Mouse (Mus musculus) cerebellum, postnatal 36 days (tissue): Measurements from ENCODE around the gene Calcoco1.
A peak's percentile ranks its signal among the peaks of the same experiment; 100 is the strongest.
"Not testable (repeated sequence)": the region's sequence is repeated elsewhere in the genome, so short reads cannot be mapped to it uniquely, and the experiment has no call there.

Experiments
- DNase-seq, 2 experiments: peaks; one replicate each; pipeline ENCODE4 v3.0.0; 2021 to 2022; ENCODE audit warnings: mixed read lengths in 2 of 2

Gene Calcoco1

DNA sequence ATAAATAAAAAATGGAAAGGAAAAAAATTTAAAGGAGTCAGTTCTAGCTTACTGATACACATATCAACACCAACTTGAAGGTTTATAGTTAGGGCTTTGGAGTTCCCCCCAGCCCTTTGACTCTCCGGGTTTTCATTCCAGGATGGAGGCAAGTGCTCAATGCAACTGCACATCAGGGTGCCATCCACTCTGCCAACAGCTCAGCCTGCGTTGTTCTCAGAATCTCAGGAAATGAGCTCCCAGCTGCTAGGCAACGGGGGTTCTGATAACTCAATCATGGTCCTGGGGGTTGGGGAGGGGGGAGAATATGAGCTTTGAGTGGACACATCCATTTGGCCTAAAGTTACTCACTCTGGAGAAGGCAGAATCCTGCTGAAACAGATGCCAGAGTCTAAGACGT is 36.2 kb downstream of the Calcoco1 start:
- no peak for DNase-seq

DNA sequence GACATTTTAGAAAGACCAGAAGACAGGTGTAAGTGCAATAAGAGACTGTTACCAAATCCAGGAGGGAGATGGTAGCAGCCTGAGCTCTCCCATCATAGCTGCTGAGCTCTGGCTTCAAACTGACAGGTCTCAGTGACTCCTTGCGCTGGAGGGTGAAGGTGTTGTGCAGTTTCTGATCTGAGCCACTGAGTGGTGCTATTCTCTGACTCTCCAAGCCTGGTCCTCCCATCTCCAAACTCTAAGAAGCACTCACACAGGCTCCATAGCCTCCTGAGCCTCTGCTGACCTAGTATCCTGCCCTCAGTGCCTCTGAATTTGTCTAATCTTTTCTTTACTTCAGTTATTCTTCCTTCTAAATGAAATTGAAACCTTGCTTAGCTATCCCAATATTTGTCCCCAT is 38.3 kb downstream of the Calcoco1 start:
- DNase-seq: peak in 1 of 2 experiments; percentile 25

DNA sequence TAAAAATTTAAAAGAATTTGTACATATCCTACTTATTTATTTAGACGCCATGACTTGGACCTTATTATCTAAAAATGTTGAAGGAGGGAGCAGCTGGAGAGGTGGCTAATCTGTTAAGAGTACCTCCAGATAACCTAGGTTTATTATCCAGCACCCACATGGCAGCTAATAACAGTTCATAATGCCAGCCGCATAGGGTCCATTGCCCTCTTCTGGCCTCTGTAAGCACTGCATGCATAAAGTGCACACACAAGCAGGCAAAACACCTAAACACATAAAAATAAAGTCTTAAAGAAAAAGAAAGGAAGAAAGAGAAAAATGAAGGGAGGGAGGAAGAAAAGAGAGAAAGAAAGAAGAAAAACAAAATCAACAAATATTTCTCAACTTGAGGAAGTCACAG is 45.6 kb downstream of the Calcoco1 start:
- DNase-seq: no peak

DNA sequence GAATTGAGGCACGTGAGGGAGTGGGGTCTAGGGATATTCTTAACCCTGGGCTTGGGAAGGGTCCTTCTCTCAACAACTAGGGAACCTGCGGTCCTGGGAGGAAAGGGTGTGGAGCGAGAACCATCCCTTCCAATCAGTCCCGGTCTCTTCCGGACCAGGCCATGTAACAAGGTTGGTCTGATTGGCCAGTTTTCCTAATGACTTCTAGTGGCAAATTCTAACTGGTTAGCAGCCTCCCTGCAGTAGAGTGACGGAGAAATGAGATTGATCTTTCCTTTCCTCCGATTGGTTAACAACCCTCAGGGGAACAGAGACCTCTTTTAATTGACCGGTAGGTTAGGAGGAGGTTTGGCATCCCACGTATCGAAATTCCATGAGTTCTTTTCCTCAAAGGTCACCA is 48.4 kb downstream of the Calcoco1 start:
- DNase-seq: peak; percentile 32 to 43

DNA sequence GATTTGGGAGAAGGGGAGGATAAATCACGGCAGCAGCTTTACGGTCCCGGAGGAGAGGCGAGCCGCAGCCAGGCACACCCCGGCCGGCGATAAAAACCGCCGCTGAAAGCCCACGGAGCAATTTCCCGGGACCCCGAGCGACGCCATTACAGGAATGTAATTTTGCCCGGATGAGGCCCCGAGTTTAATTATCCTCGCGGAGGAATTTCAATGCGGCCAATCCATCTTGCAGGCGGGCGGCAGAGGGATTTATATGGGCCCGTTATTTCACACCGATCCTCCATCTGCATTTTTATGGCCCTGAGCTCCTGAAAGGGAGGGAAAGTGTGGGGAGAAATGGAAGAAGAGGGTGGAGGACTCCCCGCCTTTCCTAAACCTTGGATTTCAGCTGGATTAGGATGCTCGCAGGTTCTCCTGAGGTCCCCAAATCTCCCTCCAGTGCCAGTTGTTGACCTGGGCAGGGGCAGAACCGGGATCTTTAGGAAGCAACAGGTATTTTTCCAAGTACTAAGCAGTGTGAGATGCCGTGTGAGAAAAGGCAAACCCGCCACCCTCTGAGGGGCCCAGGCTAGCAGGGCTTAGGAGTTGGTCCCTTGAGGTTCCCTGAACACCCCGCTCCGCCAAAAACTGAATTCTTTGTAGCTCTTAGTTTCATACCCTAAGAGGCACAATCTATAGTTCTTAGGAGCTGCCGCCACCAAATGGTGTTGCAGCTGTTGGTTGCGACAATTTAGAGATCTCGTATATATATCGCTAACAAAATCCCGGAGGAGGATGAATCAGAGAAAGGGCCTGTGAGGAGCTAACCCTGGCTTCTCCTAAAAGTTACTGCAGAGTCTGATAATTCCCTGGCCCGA is 49.5 kb downstream of the Calcoco1 start, which contains the start of gene Atp5g2:
TSS of gene Atp5g2 (minus strand) at position 138 of the 857 bp plus-strand sequence.
- peak; percentile 49 to 50 for DNase-seq

DNA sequence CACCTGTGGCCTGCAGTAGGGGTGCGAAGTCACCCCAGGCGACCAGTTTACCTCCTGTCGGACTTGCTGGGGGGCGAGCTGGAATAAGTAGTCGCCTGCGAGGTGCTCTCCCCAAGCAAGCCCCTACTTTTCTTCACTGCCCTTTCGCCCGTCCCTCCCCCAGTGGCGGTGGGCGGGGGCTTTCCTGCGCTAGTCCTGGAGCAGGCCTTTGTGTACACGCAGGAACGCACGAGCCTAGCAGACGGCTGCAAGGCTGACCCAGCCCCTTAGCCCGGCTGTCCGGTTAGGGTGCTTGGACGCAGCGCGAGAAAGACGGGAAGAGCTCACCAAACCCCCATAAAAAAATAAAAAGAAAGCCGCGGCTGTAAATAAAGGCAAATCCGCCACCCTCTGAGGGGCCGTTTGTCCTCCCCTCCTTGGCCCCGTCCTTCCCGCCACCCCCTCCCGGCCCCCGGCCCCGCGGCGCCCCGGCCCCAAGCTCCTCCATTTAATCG is 50.2 kb downstream of the Calcoco1 start:
- DNase-seq: peak; percentile 74 to 80

DNA sequence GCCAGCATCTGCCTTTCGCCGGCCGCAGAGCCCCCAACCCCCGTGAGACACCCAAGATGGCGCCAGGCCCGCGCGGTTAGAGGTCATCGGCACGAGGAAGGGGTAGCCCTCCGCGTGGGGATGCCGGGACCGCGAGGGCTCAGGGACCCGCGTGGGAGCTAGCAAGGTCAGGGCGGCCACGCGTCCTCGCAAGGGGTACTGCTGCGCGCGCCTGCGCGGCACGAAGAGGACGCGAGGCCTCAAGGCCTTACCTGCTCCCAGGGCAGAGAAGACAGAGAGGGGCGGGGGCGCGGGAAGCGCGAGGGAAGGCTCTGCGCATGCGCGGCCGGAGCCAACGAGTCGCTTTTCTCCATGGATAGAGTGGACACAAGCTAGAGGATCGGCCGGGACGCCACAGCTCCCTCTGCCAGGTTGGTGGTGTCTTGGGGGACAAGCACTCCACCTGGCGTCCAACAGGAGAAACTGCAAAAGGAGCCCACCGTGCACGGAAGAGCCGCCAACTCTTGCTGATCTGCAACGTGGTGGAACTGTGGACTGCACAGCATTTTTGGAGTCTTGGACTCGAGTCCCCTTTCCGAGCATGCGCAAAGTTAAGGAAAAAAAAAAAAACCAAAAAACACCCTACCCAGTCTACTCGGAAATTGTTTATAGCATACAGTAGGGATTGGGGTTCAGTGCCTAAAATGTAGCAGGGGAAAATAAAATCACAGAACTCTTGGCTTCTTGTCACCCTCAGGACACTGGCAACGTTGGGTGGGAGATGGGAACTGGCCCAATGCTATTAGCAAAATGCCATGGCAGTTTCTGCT is 51.0 kb downstream of the Calcoco1 start:
- peak; percentile 99 for DNase-seq

DNA sequence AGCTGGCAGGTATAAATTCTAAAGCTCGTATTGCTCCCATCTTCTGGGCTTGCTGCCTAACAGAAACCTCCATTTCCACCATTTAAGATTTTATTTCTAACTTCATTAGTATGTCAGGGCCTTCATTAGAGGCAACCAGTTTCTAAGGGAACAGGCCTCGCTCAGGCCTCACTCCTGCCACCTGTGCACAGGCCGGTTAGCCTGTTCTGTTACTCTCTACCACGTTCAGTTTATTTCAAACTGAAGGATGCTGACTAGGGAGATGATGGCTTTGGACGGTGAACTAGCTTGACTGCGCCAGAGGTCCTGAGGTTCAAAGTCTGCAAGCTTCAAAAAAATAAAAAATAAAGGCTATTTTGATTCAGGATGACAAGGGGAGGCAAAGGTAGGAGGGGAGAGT is 51.7 kb downstream of the Calcoco1 start:
- DNase-seq: peak in 1 of 2 experiments; percentile 22

DNA sequence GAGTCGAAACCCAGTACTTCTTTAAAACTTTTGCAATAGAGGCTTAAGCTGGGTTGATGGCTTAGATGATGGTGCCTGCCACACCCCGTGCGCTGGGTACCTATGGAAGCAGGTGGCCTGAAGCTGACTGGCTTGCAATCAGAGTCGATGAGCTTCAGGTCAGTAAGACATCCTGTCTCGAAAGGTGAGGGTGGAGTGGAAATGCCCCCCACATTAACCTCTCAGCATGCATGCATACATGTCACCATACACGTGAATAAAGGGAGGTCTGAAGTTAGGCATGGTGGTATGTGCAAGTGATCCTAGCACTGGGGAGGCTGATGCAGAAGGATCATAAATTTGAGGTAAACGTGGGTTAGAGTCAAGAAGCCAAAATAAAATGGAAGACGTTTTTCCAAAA is 52.4 kb downstream of the Calcoco1 start:
- DNase-seq: no peak

DNA sequence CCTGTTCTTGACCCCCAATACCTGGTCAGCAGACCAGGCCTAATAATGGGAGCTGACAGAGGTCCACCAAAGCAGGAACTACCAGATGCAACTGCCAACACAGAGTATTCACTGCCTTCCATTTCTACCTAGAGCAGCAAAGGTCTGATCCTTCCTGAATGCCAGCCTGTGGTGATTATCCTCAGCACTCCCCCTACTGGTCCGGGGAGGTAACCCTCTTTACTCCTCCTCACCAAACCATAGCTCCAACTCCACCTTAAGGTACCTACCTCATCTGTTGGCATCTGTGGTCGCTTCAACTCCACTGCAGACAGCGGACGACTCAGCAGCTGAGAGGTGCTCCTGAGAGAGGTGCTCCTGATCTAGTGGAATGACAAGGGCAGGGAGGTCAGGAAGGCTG is 56.5 kb downstream of the Calcoco1 start:
- peak; percentile 69 for DNase-seq

DNA sequence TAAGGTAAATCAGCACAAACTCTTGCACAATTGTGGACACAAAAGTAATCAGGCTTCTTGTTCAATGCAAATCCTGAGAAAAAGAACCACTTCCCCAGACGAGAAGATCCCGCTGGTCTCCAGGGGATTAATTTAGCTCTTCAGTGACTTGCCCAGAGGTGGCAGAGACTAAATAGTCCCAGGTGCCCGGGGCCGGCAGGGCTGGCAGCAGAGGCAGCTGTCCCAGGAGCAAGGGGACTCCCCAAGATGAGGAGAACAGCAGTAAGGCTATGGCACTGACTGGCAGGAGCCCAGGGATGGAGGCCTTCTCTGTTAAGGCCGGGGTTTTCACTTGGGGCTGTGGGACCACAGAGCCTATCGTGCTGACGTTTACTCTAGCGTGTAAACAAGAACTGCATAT is 58.2 kb downstream of the Calcoco1 start:
- no peak for DNase-seq

DNA sequence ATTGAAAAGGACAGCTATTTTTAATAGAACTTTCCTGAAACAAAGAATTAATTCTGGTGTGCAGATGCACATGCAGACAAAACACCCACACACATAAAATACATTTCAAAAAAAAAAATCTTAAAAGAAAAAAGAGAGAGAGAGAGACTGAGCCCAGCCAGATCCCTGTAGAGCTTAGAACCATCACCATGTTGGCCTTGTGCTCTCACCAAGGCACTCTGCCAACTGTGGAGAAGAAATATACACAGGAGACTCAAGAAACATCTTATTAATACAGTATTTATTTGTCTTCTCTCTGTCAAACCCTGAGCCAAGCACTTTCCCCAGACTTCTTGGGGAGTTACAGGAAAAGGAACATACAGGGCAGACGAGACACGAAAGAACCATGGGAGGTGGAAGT is 59.4 kb downstream of the Calcoco1 start:
- not testable (repeated sequence) for DNase-seq

DNA sequence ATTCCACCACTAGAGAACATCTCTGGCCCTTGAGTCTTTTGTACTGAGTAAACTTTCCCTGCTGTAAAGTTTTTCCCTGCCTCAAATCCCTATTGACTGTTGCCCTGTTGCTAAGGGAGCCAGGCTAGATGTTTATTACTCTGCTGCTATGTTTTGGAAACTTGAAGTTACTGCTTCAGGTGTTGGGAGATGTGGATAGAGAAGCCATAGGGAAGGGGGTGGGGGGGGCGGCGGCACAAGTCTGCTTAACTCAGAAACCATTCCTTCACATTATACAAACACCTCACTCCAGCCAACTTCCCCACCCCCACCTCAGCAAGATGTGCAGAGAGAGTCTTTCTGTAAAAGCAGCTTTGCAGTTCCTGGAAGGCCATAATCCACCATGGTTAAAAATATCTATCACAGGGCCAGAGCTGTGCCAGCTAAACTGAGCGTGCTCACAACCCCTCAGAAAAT is 64.0 kb downstream of the Calcoco1 start:
- no peak for DNase-seq
